Mouse (Mus musculus) kidney, adult 2 months (tissue): ENCODE measurements around the gene Fbxl12.

Experiments
- CTCF ChIP-seq: fragments of 200-500 bp; conservative IDR thresholded peaks from 2 replicates; pipeline ENCODE4 v1.5.1; 2011; ENCODE audit warnings: low read depth, mild to moderate bottlenecking, control low read depth, low read length, moderate library complexity, mixed read lengths; ENCODE audit not compliant: insufficient read depth, insufficient read length
- POLR2A ChIP-seq: fragments of 200-500 bp; IDR thresholded peaks from one replicate; pipeline ENCODE4 v1.6.1; 2011; ENCODE audit warnings: low read depth, low read length, control low read depth

- TF ChIP-seq POLR2A (no peak), CTCF (no peak)
Observed at GRCm38 (mm10) chr9:20571060-20571459, 73.5 kb downstream of the Fbxl12 start.
